Mouse (Mus musculus): ENCODE measurements around the gene Pld6. TPM values are rescaled to one million over a fixed set of nuclear protein-coding genes. Genes with fewer than 3 reads are reported as not detected.

Pld6 gene
- total and polyA plus RNA-seq, 2 experiments from 2014 or later: 3.3 TPM; not detected in 1

GRCm38 (mm10) chr11:59759626-59760025 lies 27.8 kb downstream of the Pld6 start:
- H3K4me2 ChIP-seq (ENCODE audit: low read depth, low read length): no peak overlapping the region
- no peak overlapping the region for H3K9ac ChIP-seq (replicated peaks; ENCODE audit: low read depth, low read length)
- TF ChIP-seq CTCF (IDR thresholded peaks at IDR 0.05; ENCODE audit: low read depth): no peak
- no peak for TF ChIP-seq EP300 (IDR thresholded peaks at IDR 0.05; ENCODE audit: low read depth)
- no peaks in the 10 kb centered on the region for H3K27me3 ChIP-seq (ENCODE audit: control insufficient read depth, insufficient read depth, low read length)
- ATAC-seq (ENCODE audit: insufficient read depth, low read depth): 0 out of 2 replicates have a peak, but pooled peaks have one; percentile 4
- WGBS: 68% methylated on average over 2 of the region's 2 CpGs
- H3K4me3 ChIP-seq (ENCODE audit: low read depth, low read length): no peak overlapping the region
- H3K27ac ChIP-seq (ENCODE audit: low read depth): peak overlapping the region; percentile 61
- H3K9me3 ChIP-seq (replicated peaks; ENCODE audit: control insufficient read depth, low read length): no peaks in the 10 kb centered on the region
- peaks cover 24% of the 10 kb centered on the region for H3K4me1 ChIP-seq (ENCODE audit: control insufficient read depth, insufficient read depth)
- no peak for DNase-seq (ENCODE audit: low spot score)
- H3K36me3 ChIP-seq (replicated peaks; ENCODE audit: control insufficient read depth, insufficient read depth, low read length): peaks cover 94% of the 10 kb centered on the region

- Histone ChIP-seq H3K4me1 (ENCODE audit: control insufficient read depth, insufficient read depth) (peaks cover 24% of the 10 kb centered on the region), H3K27ac (ENCODE audit: low read depth) (peak overlapping the region; percentile 61), H3K36me3 (replicated peaks; ENCODE audit: control insufficient read depth, insufficient read depth, low read length) (peaks cover 93% of the 10 kb centered on the region), H3K4me3 (ENCODE audit: low read depth, low read length) (no peak overlapping the region), H3K9ac (replicated peaks; ENCODE audit: low read depth, low read length) (no peak overlapping the region), H3K4me2 (ENCODE audit: low read depth, low read length) (no peak overlapping the region), H3K27me3 (ENCODE audit: control insufficient read depth, insufficient read depth, low read length) (no peaks in the 10 kb centered on the region), H3K9me3 (replicated peaks; ENCODE audit: control insufficient read depth, low read length) (no peaks in the 10 kb centered on the region)
- WGBS: 15% methylated on average over 4 of the region's 4 CpGs
- TF ChIP-seq CTCF (IDR thresholded peaks at IDR 0.05; ENCODE audit: low read depth) (0 out of 2 replicates have a peak, but pooled peaks have one; percentile 5), EP300 (IDR thresholded peaks at IDR 0.05; ENCODE audit: low read depth) (no peak)
- DNase-seq (ENCODE audit: low spot score) (peak; percentile 52), ATAC-seq (ENCODE audit: insufficient read depth, low read depth) (peak; percentile 81)
These were observed 28.3 kb downstream of the Pld6 start for GRCm38 (mm10) chr11:59759178-59759577.

GRCm38 (mm10) chr11:59758191-59758985 lies 29.1 kb downstream of the Pld6 start:
- WGBS: 54% methylated on average over 9 of the region's 9 CpGs
- no peak for DNase-seq (ENCODE audit: low spot score)
- Histone ChIP-seq H3K27ac (ENCODE audit: low read depth) (peak overlapping the region; percentile 61), H3K9me3 (replicated peaks; ENCODE audit: control insufficient read depth, low read length) (no peaks in the 10 kb centered on the region), H3K36me3 (replicated peaks; ENCODE audit: control insufficient read depth, insufficient read depth, low read length) (peaks cover 93% of the 10 kb centered on the region), H3K4me1 (ENCODE audit: control insufficient read depth, insufficient read depth) (peaks cover 24% of the 10 kb centered on the region), H3K4me2 (ENCODE audit: low read depth, low read length) (no peak overlapping the region), H3K9ac (replicated peaks; ENCODE audit: low read depth, low read length) (no peak overlapping the region), H3K4me3 (ENCODE audit: low read depth, low read length) (no peak overlapping the region), H3K27me3 (ENCODE audit: control insufficient read depth, insufficient read depth, low read length) (no peaks in the 10 kb centered on the region)
- TF ChIP-seq CTCF (IDR thresholded peaks at IDR 0.05; ENCODE audit: low read depth) (no peak), EP300 (IDR thresholded peaks at IDR 0.05; ENCODE audit: low read depth) (no peak)
- 0 out of 2 replicates have a peak, but pooled peaks have one; percentile 4 for ATAC-seq (ENCODE audit: insufficient read depth, low read depth)

GRCm38 (mm10) chr11:59756351-59756750 lies 31.1 kb downstream of the Pld6 start:
- Histone ChIP-seq H3K27me3 (ENCODE audit: control insufficient read depth, insufficient read depth, low read length) (no peaks in the 10 kb centered on the region), H3K9me3 (replicated peaks; ENCODE audit: control insufficient read depth, low read length) (no peaks in the 10 kb centered on the region), H3K27ac (ENCODE audit: low read depth) (no peak overlapping the region), H3K4me2 (ENCODE audit: low read depth, low read length) (no peak overlapping the region), H3K9ac (replicated peaks; ENCODE audit: low read depth, low read length) (no peak overlapping the region), H3K4me3 (ENCODE audit: low read depth, low read length) (no peak overlapping the region), H3K36me3 (replicated peaks; ENCODE audit: control insufficient read depth, insufficient read depth, low read length) (peaks cover 93% of the 10 kb centered on the region), H3K4me1 (ENCODE audit: control insufficient read depth, insufficient read depth) (peaks cover 24% of the 10 kb centered on the region)
- 88% methylated on average over 4 of the region's 4 CpGs for WGBS
- DNase-seq (ENCODE audit: low spot score) (no peak), ATAC-seq (ENCODE audit: insufficient read depth, low read depth) (no peak)
- TF ChIP-seq EP300 (IDR thresholded peaks at IDR 0.05; ENCODE audit: low read depth) (no peak), CTCF (IDR thresholded peaks at IDR 0.05; ENCODE audit: low read depth) (no peak)

GRCm38 (mm10) chr11:59754504-59754903 lies 32.9 kb downstream of the Pld6 start:
- ATAC-seq (ENCODE audit: insufficient read depth, low read depth): no peak
- no peak for TF ChIP-seq EP300 (IDR thresholded peaks at IDR 0.05; ENCODE audit: low read depth)
- TF ChIP-seq CTCF (IDR thresholded peaks at IDR 0.05; ENCODE audit: low read depth): no peak
- Histone ChIP-seq H3K9me3 (replicated peaks; ENCODE audit: control insufficient read depth, low read length) (no peaks in the 10 kb centered on the region), H3K4me3 (ENCODE audit: low read depth, low read length) (no peak overlapping the region), H3K27ac (ENCODE audit: low read depth) (no peak overlapping the region), H3K36me3 (replicated peaks; ENCODE audit: control insufficient read depth, insufficient read depth, low read length) (peaks cover 93% of the 10 kb centered on the region), H3K27me3 (ENCODE audit: control insufficient read depth, insufficient read depth, low read length) (no peaks in the 10 kb centered on the region), H3K4me2 (ENCODE audit: low read depth, low read length) (no peak overlapping the region), H3K9ac (replicated peaks; ENCODE audit: low read depth, low read length) (no peak overlapping the region), H3K4me1 (ENCODE audit: control insufficient read depth, insufficient read depth) (peaks cover 18% of the 10 kb centered on the region)
- 78% methylated on average over 6 of the region's 6 CpGs for WGBS
- DNase-seq (ENCODE audit: low spot score): no peak
